Mouse (Mus musculus): ENCODE results near the gene Aff3. TPM values are rescaled to one million over a fixed set of nuclear protein-coding genes. Genes with fewer than 3 reads are reported as not detected.
A peak's percentile ranks its signal among the peaks of the same experiment; 100 is the strongest.

The Aff3 gene
- total RNA-seq, 2 experiments from 2014 or later, result 1.3 to 3.2 TPM

- no peak for DNase-seq
Measured at GRCm38 (mm10) chr1:38488667-38489210, 176.0 kb downstream of the Aff3 start.

GRCm38 (mm10) chr1:38487884-38488283 is 176.9 kb downstream of the Aff3 start:
- no peak for DNase-seq

- no peak for DNase-seq
Measured at GRCm38 (mm10) chr1:38483191-38483590, 181.6 kb downstream of the Aff3 start.

- peak; percentile 10 to 26 for DNase-seq
Measured at GRCm38 (mm10) chr1:38478246-38478743, 186.5 kb downstream of the Aff3 start.

DNA sequence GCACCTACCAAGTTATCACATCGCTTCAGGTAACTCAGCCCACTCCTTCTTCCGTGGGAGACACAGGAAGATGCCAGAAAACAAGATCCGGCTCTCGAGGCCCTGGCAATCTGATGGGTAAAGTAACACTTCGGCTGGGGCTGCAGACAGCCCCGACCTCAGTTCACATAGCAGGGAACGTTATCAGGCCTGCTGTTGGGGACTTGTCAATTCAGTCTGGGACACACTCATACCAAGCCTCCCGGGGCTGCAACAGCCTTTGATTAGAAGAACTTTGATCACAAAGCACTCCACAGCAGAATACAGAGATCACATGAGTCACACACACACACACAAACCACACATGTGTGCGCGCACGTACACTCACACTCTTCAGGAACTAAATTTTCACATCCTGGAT is 193.9 kb downstream of the Aff3 start:
- no peak for DNase-seq

DNA sequence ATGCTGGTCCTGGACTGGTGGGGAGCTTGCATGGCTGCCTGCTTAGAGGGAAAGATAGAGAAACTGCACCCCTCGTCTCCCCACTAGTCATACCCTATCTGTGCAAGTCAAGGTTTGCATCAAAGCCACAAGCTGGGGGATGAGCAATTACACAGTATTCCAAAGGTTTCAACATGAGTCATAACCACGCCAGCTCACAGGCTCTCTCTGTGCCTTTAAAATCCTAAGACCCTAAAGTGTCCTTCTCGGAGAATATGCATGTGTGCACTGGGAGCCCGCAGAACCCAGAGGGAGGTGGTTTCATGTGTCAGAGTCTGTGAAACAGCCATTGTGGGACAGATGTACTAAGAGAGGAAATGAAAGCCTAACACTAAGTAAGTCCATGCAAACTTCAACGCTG is 194.6 kb downstream of the Aff3 start:
- no peak for DNase-seq

DNA sequence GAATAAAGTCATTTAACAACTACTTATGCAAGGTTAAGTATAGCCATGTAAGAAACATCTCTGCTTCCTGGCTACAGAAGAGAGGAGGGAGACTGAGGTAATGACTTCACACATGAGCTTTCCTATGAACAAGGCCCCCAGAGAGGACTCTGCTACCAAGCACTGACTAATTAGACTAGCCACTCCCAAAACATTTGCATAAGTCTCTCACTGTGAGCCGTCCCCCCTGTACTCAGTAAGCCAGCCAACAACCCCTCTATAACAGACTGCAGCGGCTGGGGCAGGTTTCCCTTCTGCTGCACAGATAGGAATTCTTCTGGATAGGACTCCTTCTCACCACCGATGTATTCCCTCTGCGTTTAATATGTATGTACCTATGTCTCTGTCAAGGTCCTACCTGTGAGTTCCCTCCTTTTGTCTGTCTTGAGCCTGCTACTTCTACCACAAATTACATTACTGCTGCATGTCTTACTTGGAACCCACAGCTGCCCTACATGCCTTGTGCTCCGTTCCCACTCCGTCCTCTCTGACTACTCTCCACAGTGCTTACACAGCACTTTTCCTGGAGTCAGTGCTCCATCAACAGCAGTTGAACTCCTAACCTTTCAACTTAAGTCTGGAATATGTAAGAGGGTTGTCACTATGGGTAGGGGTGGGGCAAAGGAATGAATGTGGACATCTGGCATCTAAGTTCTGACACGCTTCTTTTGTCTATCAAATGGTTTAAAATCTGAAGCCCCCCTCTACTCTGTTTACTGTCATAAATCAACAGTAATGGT is 197.3 kb downstream of the Aff3 start:
- no peak for DNase-seq

- no peak for DNase-seq
Measured at GRCm38 (mm10) chr1:38456719-38457269, 208.0 kb downstream of the Aff3 start.

GRCm38 (mm10) chr1:38454921-38455320 is 209.8 kb downstream of the Aff3 start:
- DNase-seq, result no peak

DNA sequence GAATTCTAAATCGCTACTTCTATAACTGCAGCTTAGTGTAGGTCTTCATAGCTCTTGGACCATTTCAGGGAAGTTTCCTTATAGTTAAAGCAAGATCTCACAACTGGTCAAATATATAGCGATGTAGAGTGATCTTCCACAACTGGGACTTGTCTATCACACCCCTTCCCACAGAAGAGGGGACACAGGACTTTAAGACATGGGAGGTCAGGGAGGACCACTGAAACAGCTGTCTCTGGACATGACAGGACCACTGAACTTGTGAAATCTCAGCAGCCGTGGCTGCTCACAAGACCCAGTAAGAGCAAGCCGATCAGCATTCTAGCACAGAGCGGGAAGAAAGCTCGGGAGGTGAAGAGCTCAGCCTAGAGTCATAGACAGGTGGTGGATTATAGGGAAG is 213.4 kb downstream of the Aff3 start:
- no peak for DNase-seq

DNA sequence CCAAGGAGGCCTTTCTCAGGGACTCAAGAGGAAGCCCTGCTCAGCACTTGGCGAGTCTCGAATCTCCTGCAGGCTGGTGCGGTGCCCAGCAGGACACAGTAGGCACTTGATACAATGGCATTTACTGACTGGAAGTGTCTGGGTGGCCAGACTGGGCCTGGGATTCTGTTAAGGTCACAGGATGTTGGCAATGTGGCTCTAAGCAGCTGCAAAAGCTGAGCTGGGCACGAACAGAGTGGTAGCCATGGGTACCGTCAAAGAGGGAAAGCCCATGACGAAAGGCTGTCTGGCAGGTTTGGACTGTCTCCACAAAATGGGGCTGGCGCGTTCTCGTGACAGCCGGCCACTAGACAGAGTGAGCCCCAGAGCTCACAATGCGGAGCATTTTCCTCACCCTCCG is 214.1 kb downstream of the Aff3 start:
- peak; percentile 59 to 75 for DNase-seq

GRCm38 (mm10) chr1:38449816-38450478 is 214.8 kb downstream of the Aff3 start:
- no peak for DNase-seq

DNA sequence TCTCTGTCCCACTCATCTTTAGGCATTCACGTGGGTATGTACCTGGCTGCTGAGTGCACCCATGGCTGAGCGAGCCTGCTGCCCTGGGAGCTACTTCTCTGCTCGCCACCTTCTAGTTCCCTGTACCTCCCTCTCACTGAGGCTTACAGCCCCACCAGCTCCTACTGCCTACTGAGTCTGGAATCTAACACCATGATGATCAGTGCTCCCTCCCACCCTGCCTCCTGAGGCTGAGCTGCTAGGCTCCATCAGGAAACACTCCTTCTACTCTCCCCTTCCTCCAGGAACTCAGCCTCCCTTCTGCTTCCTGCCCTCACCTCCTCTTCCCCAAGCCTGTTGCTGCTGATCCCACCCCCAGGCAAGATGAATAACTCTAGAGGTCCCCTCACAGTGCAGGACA is 215.9 kb downstream of the Aff3 start:
- no peak for DNase-seq

DNA sequence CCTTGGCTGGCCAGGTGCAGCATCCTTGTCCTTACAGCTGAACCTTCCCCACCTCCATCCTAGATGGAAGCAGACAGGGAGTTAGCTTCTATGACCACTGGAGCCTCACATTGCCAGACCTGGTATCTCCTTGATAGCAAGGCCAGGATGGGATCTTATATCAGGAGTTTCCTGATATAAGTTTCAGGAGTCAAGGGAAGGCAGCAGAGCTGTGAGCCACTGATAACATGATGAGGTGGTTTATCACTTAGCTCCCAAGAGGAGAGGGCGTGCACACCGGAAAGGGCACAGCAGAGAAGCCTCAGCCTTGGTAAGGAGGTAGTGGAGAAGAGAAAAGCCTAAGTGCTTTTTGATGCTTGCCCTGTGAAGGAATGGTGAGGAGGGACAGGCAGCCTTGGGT is 217.2 kb downstream of the Aff3 start:
- no peak for DNase-seq

DNA sequence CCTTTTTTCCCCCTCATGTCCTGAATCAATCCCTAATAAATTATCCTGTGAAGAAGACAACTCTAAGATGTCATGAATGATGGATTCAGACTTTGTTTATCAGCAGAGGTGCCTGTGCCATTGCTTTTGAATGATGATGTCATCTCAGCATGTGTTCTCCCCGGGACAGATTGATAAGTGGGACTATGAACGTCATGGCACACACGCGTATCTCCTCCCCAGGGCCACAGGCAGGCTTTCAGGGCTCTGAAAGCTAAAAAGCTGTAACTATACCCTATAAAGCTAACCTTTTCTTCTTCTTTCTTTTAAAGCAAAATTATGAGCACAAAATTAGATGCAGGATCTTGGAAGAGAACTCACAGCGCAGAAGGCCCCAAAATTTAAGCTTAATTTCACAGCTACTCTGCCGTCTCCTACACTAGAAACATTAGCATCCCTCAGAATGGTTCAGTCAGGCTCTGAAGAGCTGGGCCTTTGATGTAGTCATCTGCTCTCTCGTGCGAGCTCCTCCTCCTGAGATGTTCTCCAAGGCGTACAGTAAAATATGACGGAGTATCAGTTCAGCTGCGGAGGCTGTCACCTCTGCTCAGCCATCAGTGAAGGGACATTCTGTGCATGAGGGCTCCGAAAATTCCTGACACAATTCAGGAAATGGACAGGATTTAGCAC is 218.5 kb downstream of the Aff3 start:
- no peak for DNase-seq

DNA sequence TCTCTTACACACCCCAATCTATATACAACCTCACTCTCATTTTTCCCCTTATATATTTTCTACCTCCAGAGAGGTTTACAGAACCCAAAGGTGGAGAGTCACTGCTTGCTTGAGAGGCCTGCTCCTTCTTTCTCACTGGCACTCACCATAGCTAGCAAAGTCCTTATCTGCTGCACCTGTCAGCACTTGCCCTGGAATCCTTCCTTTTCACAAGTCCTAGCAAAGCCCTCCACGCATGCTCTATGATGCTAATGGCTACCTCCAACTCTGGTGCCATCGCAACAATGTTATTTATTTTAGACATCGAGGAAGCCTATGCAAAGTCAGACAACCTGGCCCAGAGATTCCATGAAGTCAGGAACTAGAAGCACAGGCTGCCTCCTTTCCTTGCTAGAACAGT is 221.9 kb downstream of the Aff3 start:
- peak; percentile 10 to 12 for DNase-seq

- DNase-seq, result no peak
Measured at GRCm38 (mm10) chr1:38442479-38442878, 222.3 kb downstream of the Aff3 start.

DNA sequence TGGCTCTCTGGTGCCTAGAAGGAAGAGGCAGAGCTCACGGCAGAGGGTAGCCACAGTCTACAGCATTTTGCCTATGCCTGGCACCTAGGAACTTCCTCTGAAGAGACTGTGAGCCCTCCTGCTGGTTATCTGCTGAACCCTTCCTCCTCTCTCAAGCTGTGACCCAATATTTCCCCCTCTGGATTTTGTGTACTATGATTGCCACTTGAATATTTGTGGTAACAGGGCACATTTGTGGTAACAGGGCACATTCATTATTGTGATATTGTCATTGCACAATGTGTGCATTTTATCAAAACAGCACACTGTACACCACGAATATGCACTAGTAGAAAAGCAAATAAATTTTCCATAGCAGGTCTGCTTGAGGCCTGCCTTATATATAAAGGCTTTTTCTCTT is 223.0 kb downstream of the Aff3 start:
- no peak for DNase-seq

GRCm38 (mm10) chr1:38440471-38440815 is 224.3 kb downstream of the Aff3 start:
- DNase-seq, result no peak

GRCm38 (mm10) chr1:38439751-38440470 is 224.8 kb downstream of the Aff3 start:
- no peak for DNase-seq

DNA sequence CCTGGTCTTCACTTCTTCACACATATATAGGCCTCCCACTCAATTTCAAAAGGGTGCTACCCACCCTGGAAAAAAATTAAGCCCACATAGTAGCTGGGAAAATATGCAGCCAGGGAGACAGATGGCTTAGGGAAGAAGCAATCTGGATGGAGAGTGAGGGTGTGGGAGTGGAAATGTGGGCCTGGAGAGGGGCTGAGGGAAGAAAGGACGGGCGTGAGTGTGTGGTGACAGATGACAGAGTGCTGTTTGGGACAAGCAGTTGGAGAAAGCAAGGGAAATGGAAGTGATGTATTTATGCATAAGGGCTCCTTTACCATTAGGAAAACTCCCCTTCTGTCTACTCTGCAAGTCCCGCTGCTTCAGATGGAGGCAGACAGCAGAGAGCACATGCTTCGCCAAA is 226.3 kb downstream of the Aff3 start:
- no peak for DNase-seq

DNA sequence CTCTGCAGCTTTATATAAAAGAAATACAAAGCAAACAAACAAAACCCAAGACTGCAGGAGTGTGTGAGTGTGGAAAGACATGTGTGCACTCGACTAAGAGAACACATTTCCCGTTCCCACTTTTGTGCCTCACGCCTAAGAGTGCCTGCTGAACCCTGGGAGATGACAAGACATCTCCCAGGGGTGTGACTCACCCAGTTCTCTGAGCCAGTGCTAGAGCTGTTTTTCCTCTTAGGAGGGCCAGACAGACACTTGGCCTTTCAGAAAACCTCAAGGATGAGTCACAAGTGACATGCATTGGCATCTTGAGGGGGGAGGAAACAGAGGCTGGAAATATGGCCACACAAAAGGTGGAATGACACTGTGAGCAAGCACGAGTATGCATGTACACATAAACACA is 227.1 kb downstream of the Aff3 start:
- peak; percentile 37 to 58 for DNase-seq

Data from heart, adult 18-20 months (tissue).